Mouse (Mus musculus) ZHBTc4 (cell line): ENCODE results near the gene Srp68.
A peak's percentile ranks its signal among the peaks of the same experiment; 100 is the strongest.

ENCODE experiments used
- DNase-seq: peaks from one replicate; pipeline ENCODE4 v3.0.0-alpha.2; 2011; ENCODE audit warnings: low read depth, low spot score

Srp68 gene

DNA sequence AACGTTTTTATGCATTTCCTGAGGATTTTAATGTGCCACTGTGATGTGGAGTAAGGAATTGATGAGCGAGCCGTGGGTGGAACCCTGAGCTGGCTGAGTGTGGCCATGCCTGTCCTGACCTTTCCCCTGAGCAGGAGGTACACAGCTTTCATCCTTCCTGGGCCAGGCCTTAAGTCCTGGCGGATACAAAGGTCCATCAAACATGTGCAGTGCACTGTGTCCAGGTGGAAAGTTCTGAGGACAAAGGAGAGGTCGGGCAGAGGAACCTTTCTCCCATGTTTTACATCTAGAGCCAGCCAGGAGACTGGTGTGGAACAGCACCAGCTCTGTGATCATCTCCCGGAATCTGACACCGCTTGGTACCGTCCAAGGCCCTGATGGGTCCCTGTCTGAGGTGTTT, 64.8 kb downstream of the Srp68 start:
- no peak for DNase-seq

DNA sequence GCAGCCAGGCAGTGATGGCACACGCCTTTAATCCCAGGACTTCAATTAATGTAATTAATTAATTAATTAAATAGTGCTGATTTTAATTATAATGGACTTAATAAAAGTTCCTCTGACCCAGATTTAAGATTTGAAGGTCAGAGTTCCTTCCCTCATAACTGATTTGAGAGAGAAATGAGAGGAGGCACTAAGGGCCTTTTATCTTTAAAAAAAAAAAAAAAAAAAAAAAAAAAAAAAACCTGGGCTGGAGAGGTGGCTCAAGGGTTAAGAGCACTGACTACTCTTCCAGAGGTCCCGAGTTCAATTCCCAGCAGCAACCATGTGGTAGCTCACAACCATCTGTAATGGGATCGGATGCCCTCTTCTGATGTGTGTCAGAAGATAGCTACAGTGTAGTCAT, 65.4 kb downstream of the Srp68 start:
- no peak for DNase-seq

DNA sequence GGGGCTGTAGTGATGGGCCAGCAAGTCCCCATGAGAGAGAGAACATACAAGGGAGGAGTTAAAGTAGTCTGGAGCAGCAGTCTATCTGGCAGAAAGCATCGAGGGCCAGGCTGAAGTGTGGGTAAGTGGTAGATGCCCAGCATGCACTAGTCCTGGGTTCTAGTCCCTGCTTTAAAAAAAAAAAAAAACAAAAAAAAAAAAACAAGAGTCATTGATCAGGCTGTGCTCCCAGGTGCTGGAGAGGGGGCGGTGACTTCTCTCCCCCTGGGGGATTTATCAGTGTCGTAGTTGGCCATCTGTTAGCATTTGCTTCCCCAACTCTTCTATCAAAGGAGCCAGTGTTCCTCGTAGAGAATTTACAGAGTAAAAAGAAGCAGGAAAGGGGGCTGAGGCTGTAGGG, 67.3 kb downstream of the Srp68 start:
- DNase-seq, result no peak

DNA sequence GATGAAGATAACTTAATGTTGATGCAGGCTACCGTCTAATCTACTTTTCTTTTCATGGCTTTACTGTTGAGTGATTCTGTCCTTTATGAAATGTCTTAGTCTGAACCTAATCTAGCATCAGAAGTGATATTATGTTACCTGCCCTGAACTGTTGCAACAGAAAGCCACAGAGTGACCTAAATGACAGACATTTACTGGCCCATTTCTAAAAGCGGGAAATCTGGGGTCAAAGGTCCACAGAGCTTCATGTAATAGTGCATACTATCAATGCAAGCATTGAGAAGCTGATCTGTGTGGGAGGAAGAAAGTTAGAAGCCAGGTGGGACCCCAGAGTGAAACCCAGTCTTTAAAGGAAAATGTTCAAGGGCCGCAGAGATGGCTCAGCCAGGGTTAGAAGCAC, 70.9 kb downstream of the Srp68 start:
- no peak for DNase-seq

DNA sequence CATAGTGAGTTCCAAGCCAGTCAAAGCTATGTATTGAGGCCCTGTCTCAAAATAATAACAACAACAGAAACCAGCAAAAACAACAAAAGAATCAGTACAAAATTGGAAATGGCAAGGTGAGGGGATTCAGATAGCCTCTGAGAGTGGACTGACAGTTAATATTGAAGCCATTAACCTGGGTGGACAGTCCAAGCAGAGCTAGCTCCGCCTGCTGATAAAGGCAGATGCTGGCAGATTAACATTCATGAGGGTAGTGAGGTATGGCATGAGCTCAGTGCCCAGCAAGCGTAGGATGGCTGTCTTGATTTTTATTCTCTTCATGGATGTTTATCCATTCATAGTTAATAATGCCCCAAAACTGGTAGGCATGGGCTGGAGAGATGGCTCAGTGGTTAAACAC, 72.9 kb downstream of the Srp68 start:
- no peak for DNase-seq

DNA sequence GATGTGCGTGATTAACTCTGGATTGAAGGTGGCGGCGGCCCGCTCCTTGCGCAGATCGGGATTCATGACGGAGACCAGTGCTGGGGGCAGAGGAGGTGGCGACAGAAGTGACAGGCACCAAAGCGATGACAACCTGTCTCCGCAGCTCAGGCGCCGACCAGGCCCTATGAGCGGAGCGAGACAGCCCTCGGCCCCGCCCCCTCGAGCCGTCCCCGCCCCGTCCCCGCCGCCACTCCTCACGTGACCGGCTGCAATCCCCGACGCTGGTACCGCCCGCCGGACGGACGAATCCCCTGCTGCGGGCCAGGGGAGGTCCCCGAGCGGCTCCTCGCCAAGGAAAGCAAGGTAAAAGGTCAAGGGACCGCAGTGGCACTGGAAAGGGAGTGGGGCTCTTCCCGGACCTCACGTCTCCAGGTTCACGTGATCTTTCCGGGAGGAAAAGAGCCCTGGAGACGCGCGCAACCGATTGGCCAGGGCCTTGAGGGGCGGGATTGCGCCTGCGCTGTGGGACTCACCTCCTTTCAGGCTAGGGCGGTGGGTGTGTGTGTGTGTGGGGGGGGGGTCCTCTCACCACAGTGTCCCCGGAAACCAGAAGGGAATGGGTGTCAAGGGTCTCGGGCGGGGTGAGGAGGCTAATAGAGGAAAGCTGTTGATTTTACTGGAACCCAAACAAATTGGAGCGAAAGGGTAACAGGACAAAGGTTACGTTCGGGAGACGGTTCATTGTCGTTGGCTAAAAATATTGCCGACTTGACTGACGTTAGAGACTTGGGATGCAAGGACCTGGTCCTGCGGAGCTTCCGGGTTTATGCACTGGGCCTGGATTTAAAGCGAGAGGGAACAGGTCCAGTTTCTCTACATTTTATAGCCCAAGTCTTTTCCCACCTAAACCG, 75.1 kb downstream of the Srp68 start, which contains the start of the genes Ten1 and Acox1:
TSS of gene Ten1 (plus strand) at position 217 of the 893 bp plus-strand sequence.
TSS of gene Acox1 (minus strand) at position 407 of the 893 bp plus-strand sequence.
- peak; percentile 98 for DNase-seq

DNA sequence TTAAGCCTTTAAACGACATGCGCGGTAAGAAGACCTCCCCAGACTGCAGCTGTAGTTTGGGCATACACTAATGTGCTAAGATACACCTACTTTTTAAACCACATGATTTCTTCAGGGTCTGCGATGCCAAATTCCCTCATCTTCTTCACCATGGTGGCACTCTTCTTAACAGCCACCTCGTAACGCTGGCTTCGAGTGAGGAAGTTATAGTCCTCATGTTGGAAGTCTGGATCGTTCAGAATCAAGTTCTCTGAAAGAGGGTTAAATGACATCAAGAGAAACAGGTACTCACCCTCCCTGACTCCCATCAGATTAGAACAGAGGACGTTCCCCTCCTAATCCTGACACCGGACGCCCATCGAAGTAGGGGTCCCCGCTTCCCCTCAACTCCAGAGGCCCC, 75.9 kb downstream of the Srp68 start:
- DNase-seq, result no peak

DNA sequence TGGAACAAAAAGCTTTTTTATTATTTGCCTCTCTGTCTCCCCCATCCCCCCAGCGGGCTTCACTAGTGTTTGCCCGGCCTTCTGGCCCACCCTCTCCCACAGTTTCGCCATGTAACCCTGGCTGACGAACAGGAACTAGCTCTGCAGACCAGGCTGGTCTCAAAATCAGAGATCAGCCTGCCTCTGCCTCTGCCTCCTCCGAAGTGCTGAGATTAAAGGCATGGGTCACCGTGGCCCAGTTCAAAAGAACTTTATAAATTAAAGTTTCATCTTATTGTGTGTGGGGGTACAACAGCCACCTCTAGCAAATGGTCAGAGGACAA, 76.5 kb downstream of the Srp68 start:
- DNase-seq, result no peak

DNA sequence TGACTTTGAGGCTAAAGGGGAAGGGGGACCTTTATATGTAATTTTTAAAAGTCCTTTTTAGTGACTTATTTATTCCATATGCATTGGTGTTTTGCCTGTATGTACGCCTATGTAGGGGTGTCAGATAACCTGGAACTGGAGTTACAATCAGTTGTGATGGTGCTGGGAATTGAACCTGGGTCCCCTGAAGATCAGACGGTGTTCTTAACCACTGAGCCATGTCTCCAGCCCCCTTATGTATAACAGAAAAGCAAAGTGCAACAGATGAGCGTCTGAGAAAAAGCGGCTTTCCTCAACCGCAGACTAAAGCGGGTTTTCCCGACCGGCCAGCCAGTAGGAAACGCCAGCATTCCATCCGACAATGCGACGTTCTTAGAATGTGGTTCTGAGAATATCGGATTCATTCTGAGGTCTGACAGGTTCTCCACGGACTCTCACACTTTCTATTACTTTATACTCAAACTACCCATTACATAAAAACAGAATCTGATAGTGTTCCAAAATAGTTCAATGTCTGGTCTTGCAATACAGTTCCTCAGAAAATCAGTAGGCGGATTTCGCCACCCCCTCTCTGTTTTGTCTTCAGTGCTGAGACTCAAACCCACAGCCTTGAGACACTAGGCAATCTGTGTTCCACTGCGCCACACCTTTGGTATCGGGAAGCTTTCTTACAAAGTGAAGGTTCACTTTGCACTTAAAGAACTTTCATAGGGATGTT, 77.0 kb downstream of the Srp68 start:
- no peak for DNase-seq

DNA sequence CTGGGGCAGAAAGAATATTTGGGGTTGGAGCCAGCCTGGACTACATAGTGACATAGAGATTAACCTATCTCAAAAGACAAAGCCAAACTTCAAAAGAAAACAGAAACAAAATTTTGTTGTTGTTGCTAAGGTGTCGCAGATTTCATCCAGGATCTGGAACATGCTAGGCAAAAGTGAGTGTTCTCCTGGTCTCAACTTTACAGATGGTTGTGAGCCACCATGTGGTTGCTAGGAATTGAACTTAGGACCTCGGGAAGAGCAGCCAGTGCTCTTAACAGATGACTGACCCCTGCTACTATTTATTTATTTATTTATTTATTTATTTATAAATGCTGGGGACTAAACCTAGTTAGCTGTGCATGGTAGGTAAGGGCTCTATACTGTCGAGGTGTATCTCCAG, 77.7 kb downstream of the Srp68 start:
- no peak for DNase-seq

DNA sequence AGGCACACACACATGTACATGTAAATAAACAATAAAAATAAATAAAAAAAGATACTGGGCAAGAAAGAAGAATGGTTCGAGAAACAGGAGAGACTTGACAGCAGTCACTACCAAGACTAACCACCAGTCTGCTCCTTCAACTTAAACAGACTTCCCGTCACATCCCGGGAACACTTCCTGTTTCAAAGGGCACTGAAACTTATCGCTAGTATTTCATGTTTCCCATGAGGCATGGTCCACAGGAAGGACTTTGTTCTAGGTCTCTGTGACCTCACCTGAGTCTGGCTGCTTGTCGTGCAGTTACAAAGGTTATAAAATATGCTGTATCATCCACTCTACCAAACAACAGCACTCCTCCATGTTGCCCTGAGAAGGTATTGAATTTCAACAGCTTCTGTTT, 78.8 kb downstream of the Srp68 start:
- DNase-seq, result peak; percentile 46
